Mouse (Mus musculus) MEL (cell line): Measurements from ENCODE around the gene Pde10a.

ENCODE experiments used
- CHD1 ChIP-seq: IDR thresholded peaks from 2 replicates; pipeline ENCODE4 v1.6.1; 2012; ENCODE audit warnings: low read depth, mild to moderate bottlenecking, inconsistent platforms, low read length, improper control_type of control experiment
- CTCF ChIP-seq, 3 experiments: IDR thresholded peaks in 2 of 3; conservative IDR thresholded peaks in 1 of 3; 2 replicates each; pipeline ENCODE4 v1.5.1; 2011 to 2012; ENCODE audit warnings: low read length in 3 of 3, low read depth in 2 of 3, mild to moderate bottlenecking in 2 of 3, improper control_type of control experiment in 1 of 3, inconsistent platforms in 1 of 3, mixed read lengths in 1 of 3, moderate library complexity in 1 of 3; ENCODE audit not compliant: control insufficient read depth in 1 of 3, insufficient read depth in 1 of 3, poor library complexity in 1 of 3, severe bottlenecking in 1 of 3
- POLR2A ChIP-seq, 2 experiments: IDR thresholded peaks; 2 replicates each; pipeline ENCODE4 v1.6.1; 2011 to 2012; ENCODE audit warnings: low read length in 2 of 2, mild to moderate bottlenecking in 2 of 2, control low read depth in 1 of 2, improper control_type of control experiment in 1 of 2, low read depth in 1 of 2, moderate library complexity in 1 of 2; ENCODE audit not compliant: control insufficient read depth in 1 of 2, insufficient read depth in 1 of 2, poor library complexity in 1 of 2
- TAL1 ChIP-seq: IDR thresholded peaks from 2 replicates; pipeline ENCODE4 v1.6.1; 2012; ENCODE audit warnings: mild to moderate bottlenecking, inconsistent platforms, low read length, moderate library complexity, mixed read lengths
- USF1 ChIP-seq: IDR thresholded peaks from 2 replicates; pipeline ENCODE4 v1.6.1; 2014; ENCODE audit warnings: low read depth, mild to moderate bottlenecking, inconsistent platforms, low read length, improper control_type of control experiment, moderate library complexity
- USF2 ChIP-seq, 2 experiments: IDR thresholded peaks; 2 replicates each; pipeline ENCODE4 v1.6.1; 2011 to 2012; ENCODE audit warnings: improper control_type of control experiment in 2 of 2, low read length in 2 of 2, borderline replicate concordance in 1 of 2, inconsistent platforms in 1 of 2, low read depth in 1 of 2, mild to moderate bottlenecking in 1 of 2; ENCODE audit not compliant: insufficient read depth in 1 of 2

DNA sequence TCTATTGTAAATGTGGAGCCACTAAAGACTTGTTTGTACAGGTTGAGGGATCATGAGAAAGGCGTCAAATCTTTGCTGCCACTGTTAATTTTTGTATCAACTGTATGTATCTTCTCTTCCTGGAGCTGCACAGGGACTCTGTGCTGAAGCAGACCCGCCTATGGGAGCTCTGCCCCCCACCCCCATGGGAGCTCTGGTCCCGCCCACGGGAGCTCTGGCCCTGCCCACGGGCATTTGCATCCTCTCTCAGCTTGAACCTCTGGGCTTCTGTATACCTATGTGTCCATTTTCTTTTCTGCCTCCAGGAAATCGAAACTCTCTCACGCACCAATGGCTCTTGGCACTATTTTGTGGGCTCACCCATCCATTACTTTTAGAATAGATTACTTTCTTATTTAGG lies 203.5 kb downstream of the Pde10a start:
- TF ChIP-seq POLR2A (IDR thresholded peaks at IDR 0.05; ENCODE audit: control insufficient read depth in 1 of 2, insufficient read depth in 1 of 2, low read depth in 1 of 2, low read length in 2 of 2, poor library complexity in 1 of 2) (no peak), TAL1 (no peak), CTCF (IDR thresholded peaks at IDR 0.05 in 2 of 3, conservative IDR thresholded peaks at IDR 0.05 in 1 of 3; ENCODE audit: control insufficient read depth in 1 of 3, insufficient read depth in 1 of 3, low read depth in 2 of 3, low read length in 3 of 3, poor library complexity in 1 of 3, severe bottlenecking in 1 of 3) (no peak), USF1 (no peak), CHD1 (no peak), USF2 (IDR thresholded peaks at IDR 0.05; ENCODE audit: borderline replicate concordance in 1 of 2, insufficient read depth in 1 of 2, low read depth in 1 of 2, low read length in 2 of 2) (no peak)
